Mouse (Mus musculus): ENCODE data around the gene Cep95. TPM values are rescaled to one million over a fixed set of nuclear protein-coding genes. Genes with fewer than 3 reads are reported as not detected.

Gene Cep95
- total and polyA plus RNA-seq, 2 experiments = 1.2 to 8.4 TPM

- no peak overlapping the region for H3K4me3 ChIP-seq (ENCODE audit: insufficient read depth, low read depth, low read length)
- H3K36me3 ChIP-seq (ENCODE audit: control insufficient read depth, insufficient read depth, low read length) = peaks cover 30% of the 10 kb centered on the region
- no peak overlapping the region for H3K9ac ChIP-seq (ENCODE audit: low read depth, low read length)
- no peak for TF ChIP-seq CTCF (IDR thresholded peaks at IDR 0.05; ENCODE audit: low read depth, low read length)
- no peak for TF ChIP-seq POLR2A (IDR thresholded peaks at IDR 0.05; ENCODE audit: extremely low read depth, insufficient read depth, low read length)
- no peak overlapping the region for H3K27ac ChIP-seq (replicated peaks; ENCODE audit: insufficient read depth, low read depth, low read length)
- peaks cover 13% of the 10 kb centered on the region for H3K4me1 ChIP-seq (ENCODE audit: control insufficient read depth, insufficient read depth, low read length)
- H3K79me2 ChIP-seq (ENCODE audit: control insufficient read depth, insufficient read depth, low read length) = no peaks in the 10 kb centered on the region
- 74% methylated on average over 14 of the region's 14 CpGs for WGBS
- DNase-seq (ENCODE audit: extremely low read depth, low read depth, low spot score) = peak; percentile 32
- H3K27me3 ChIP-seq (ENCODE audit: control insufficient read depth, insufficient read depth, low read length) = no peaks in the 10 kb centered on the region
Observed at GRCm38 (mm10) chr11:106814601-106815320, 25.7 kb downstream of the Cep95 start.

- no peak overlapping the region for H3K27ac ChIP-seq (replicated peaks; ENCODE audit: insufficient read depth, low read depth, low read length)
- TF ChIP-seq CTCF (IDR thresholded peaks at IDR 0.05; ENCODE audit: low read depth, low read length) (no peak), POLR2A (IDR thresholded peaks at IDR 0.05; ENCODE audit: extremely low read depth, insufficient read depth, low read length) (no peak)
- no peak overlapping the region for H3K9ac ChIP-seq (ENCODE audit: low read depth, low read length)
- no peaks in the 10 kb centered on the region for H3K27me3 ChIP-seq (ENCODE audit: control insufficient read depth, insufficient read depth, low read length)
- no peaks in the 10 kb centered on the region for H3K79me2 ChIP-seq (ENCODE audit: control insufficient read depth, insufficient read depth, low read length)
- peaks cover 32% of the 10 kb centered on the region for H3K36me3 ChIP-seq (ENCODE audit: control insufficient read depth, insufficient read depth, low read length)
- DNase-seq (ENCODE audit: extremely low read depth, low read depth, low spot score) = no peak
- WGBS = 94% methylated on average over 2 of the region's 2 CpGs
- H3K4me1 ChIP-seq (ENCODE audit: control insufficient read depth, insufficient read depth, low read length) = peaks cover 13% of the 10 kb centered on the region
- H3K4me3 ChIP-seq (ENCODE audit: insufficient read depth, low read depth, low read length) = no peak overlapping the region
Observed at GRCm38 (mm10) chr11:106815331-106815730, 26.3 kb downstream of the Cep95 start.

- peaks cover 13% of the 10 kb centered on the region for H3K4me1 ChIP-seq (ENCODE audit: control insufficient read depth, insufficient read depth, low read length)
- H3K79me2 ChIP-seq (ENCODE audit: control insufficient read depth, insufficient read depth, low read length) = no peaks in the 10 kb centered on the region
- no peak overlapping the region for H3K4me3 ChIP-seq (ENCODE audit: insufficient read depth, low read depth, low read length)
- H3K36me3 ChIP-seq (ENCODE audit: control insufficient read depth, insufficient read depth, low read length) = peaks cover 33% of the 10 kb centered on the region
- no peaks in the 10 kb centered on the region for H3K27me3 ChIP-seq (ENCODE audit: control insufficient read depth, insufficient read depth, low read length)
- no peak for DNase-seq (ENCODE audit: extremely low read depth, low read depth, low spot score)
- 93% methylated on average over 2 of the region's 2 CpGs for WGBS
- no peak overlapping the region for H3K27ac ChIP-seq (replicated peaks; ENCODE audit: insufficient read depth, low read depth, low read length)
- H3K9ac ChIP-seq (ENCODE audit: low read depth, low read length) = no peak overlapping the region
- TF ChIP-seq POLR2A (IDR thresholded peaks at IDR 0.05; ENCODE audit: extremely low read depth, insufficient read depth, low read length) (no peak), CTCF (IDR thresholded peaks at IDR 0.05; ENCODE audit: low read depth, low read length) (no peak)
Observed at GRCm38 (mm10) chr11:106815761-106816160, 26.7 kb downstream of the Cep95 start.

- peaks cover 31% of the 10 kb centered on the region for H3K36me3 ChIP-seq (ENCODE audit: control insufficient read depth, insufficient read depth, low read length)
- WGBS = 90% methylated on average over 7 of the region's 7 CpGs
- no peak for TF ChIP-seq CTCF (IDR thresholded peaks at IDR 0.05; ENCODE audit: low read depth, low read length)
- no peak for TF ChIP-seq POLR2A (IDR thresholded peaks at IDR 0.05; ENCODE audit: extremely low read depth, insufficient read depth, low read length)
Observed at GRCm38 (mm10) chr11:106816316-106816715, 27.3 kb downstream of the Cep95 start.

GRCm38 (mm10) chr11:106817156-106817555, 28.1 kb downstream of the Cep95 start:
- no peak for DNase-seq (ENCODE audit: extremely low read depth, low read depth, low spot score)
- H3K79me2 ChIP-seq (ENCODE audit: control insufficient read depth, insufficient read depth, low read length) = no peaks in the 10 kb centered on the region
- peaks cover 13% of the 10 kb centered on the region for H3K4me1 ChIP-seq (ENCODE audit: control insufficient read depth, insufficient read depth, low read length)
- no peak overlapping the region for H3K4me3 ChIP-seq (ENCODE audit: insufficient read depth, low read depth, low read length)
- H3K27ac ChIP-seq (replicated peaks; ENCODE audit: insufficient read depth, low read depth, low read length) = no peak overlapping the region
- no peak overlapping the region for H3K9ac ChIP-seq (ENCODE audit: low read depth, low read length)
- no peaks in the 10 kb centered on the region for H3K27me3 ChIP-seq (ENCODE audit: control insufficient read depth, insufficient read depth, low read length)
- TF ChIP-seq POLR2A (IDR thresholded peaks at IDR 0.05; ENCODE audit: extremely low read depth, insufficient read depth, low read length) = no peak
- TF ChIP-seq CTCF (IDR thresholded peaks at IDR 0.05; ENCODE audit: low read depth, low read length) = no peak
- peaks cover 32% of the 10 kb centered on the region for H3K36me3 ChIP-seq (ENCODE audit: control insufficient read depth, insufficient read depth, low read length)
- 91% methylated on average over 3 of the region's 3 CpGs for WGBS

More at GRCm38 (mm10) chr11:106816316-106816715, 27.3 kb downstream of the Cep95 start:
- Histone ChIP-seq H3K79me2 (ENCODE audit: control insufficient read depth, insufficient read depth, low read length) (no peaks in the 10 kb centered on the region), H3K27me3 (ENCODE audit: control insufficient read depth, insufficient read depth, low read length) (no peaks in the 10 kb centered on the region), H3K4me1 (ENCODE audit: control insufficient read depth, insufficient read depth, low read length) (peaks cover 13% of the 10 kb centered on the region), H3K4me3 (ENCODE audit: insufficient read depth, low read depth, low read length) (no peak overlapping the region), H3K27ac (replicated peaks; ENCODE audit: insufficient read depth, low read depth, low read length) (no peak overlapping the region), H3K9ac (ENCODE audit: low read depth, low read length) (no peak overlapping the region)
- no peak for DNase-seq (ENCODE audit: extremely low read depth, low read depth, low spot score)

GRCm38 (mm10) chr11:106817808-106818207, 28.8 kb downstream of the Cep95 start:
- no peaks in the 10 kb centered on the region for H3K27me3 ChIP-seq (ENCODE audit: control insufficient read depth, insufficient read depth, low read length)
- peaks cover 10% of the 10 kb centered on the region for H3K4me1 ChIP-seq (ENCODE audit: control insufficient read depth, insufficient read depth, low read length)
- WGBS = 86% methylated on average over 6 of the region's 6 CpGs
- no peak overlapping the region for H3K9ac ChIP-seq (ENCODE audit: low read depth, low read length)
- peaks cover 39% of the 10 kb centered on the region for H3K36me3 ChIP-seq (ENCODE audit: control insufficient read depth, insufficient read depth, low read length)
- no peak overlapping the region for H3K4me3 ChIP-seq (ENCODE audit: insufficient read depth, low read depth, low read length)
- TF ChIP-seq CTCF (IDR thresholded peaks at IDR 0.05; ENCODE audit: low read depth, low read length) = no peak
- TF ChIP-seq POLR2A (IDR thresholded peaks at IDR 0.05; ENCODE audit: extremely low read depth, insufficient read depth, low read length) = no peak
- DNase-seq (ENCODE audit: extremely low read depth, low read depth, low spot score) = no peak
- H3K27ac ChIP-seq (replicated peaks; ENCODE audit: insufficient read depth, low read depth, low read length) = no peak overlapping the region
- H3K79me2 ChIP-seq (ENCODE audit: control insufficient read depth, insufficient read depth, low read length) = no peaks in the 10 kb centered on the region
